Mouse (Mus musculus): ENCODE results near the gene Psors1c2. TPM values are rescaled to one million over a fixed set of nuclear protein-coding genes. Genes with fewer than 3 reads are reported as not detected.
A peak's percentile ranks its signal among the peaks of the same experiment; 100 is the strongest.

Psors1c2 gene
- polyA plus RNA-seq, 1 experiment from 2014 or later: 0.22 TPM

DNA sequence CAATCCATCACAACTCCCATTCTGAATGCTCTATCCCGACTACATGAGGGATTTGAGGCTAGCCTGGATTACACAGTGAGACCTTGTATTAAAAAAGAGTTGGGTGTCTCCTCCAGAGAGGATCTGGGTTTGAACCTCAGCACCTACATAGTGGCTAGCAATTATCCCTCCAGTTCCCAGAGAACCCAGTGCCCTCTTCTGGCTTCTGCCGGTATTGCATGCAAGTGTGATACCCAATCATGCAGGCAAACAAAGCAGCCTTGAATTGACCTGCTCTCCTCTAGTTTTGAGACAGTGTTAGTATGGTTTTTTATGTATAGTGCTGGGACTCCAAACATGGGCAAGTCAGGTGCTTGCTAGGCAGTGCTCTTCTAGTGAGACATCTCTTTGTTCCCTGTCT, 19.1 kb upstream of the Psors1c2 start:
- H3K4me1 ChIP-seq (ENCODE audit: control insufficient read depth, insufficient read depth, low read length): peaks cover 23% of the 10 kb centered on the region
- no peaks in the 10 kb centered on the region for H3K9me3 ChIP-seq (ENCODE audit: control insufficient read depth, low read length)
- peak; percentile 97 for DNase-seq (ENCODE audit: low spot score, missing footprints)
- H3K27me3 ChIP-seq (ENCODE audit: control insufficient read depth, insufficient read depth, low read length): no peaks in the 10 kb centered on the region
- H3K36me3 ChIP-seq (ENCODE audit: control insufficient read depth, insufficient read depth, low read length): no peaks in the 10 kb centered on the region
- no peak overlapping the region for H3K27ac ChIP-seq (ENCODE audit: low read depth, low read length)
- no peak overlapping the region for H3K4me2 ChIP-seq
- no peak for ATAC-seq (ENCODE audit: low FRiP score)
- H3K4me3 ChIP-seq (ENCODE audit: low read depth, low read length): no peak overlapping the region
- 11% methylated on average over 2 of the region's 2 CpGs for WGBS
- H3K9ac ChIP-seq (ENCODE audit: low read length): no peak overlapping the region

DNA sequence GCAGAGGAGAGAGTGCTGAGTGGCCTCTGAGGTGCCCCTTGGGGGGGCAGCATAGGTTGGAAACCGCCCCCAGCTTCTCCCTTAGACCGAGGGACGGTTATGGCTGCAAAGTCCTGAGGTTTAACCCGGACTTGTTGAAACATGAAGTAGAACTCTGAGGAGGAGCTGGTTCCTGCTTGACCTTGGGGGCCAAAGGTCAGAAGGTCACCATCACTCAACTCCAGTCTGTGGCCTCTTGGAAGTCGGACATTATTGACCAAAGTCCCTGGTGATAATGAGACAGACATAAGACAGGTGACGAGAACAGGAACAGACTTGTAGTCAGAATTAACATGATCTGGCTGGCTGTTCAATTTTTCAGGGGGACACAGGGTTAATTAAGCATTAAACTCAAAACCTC, 18.2 kb upstream of the Psors1c2 start:
- 52% methylated on average over 6 of the region's 6 CpGs for WGBS
- peaks cover 23% of the 10 kb centered on the region for H3K4me1 ChIP-seq (ENCODE audit: control insufficient read depth, insufficient read depth, low read length)
- no peaks in the 10 kb centered on the region for H3K36me3 ChIP-seq (ENCODE audit: control insufficient read depth, insufficient read depth, low read length)
- H3K4me3 ChIP-seq (ENCODE audit: low read depth, low read length): no peak overlapping the region
- H3K9ac ChIP-seq (ENCODE audit: low read length): peak overlapping the region; percentile 45
- H3K4me2 ChIP-seq: peak overlapping the region; percentile 78
- H3K27me3 ChIP-seq (ENCODE audit: control insufficient read depth, insufficient read depth, low read length): no peaks in the 10 kb centered on the region
- H3K27ac ChIP-seq (ENCODE audit: low read depth, low read length): no peak overlapping the region
- H3K9me3 ChIP-seq (ENCODE audit: control insufficient read depth, low read length): no peaks in the 10 kb centered on the region
- ATAC-seq (ENCODE audit: low FRiP score): no peak
- DNase-seq (ENCODE audit: low spot score, missing footprints): peak; percentile 80

DNA sequence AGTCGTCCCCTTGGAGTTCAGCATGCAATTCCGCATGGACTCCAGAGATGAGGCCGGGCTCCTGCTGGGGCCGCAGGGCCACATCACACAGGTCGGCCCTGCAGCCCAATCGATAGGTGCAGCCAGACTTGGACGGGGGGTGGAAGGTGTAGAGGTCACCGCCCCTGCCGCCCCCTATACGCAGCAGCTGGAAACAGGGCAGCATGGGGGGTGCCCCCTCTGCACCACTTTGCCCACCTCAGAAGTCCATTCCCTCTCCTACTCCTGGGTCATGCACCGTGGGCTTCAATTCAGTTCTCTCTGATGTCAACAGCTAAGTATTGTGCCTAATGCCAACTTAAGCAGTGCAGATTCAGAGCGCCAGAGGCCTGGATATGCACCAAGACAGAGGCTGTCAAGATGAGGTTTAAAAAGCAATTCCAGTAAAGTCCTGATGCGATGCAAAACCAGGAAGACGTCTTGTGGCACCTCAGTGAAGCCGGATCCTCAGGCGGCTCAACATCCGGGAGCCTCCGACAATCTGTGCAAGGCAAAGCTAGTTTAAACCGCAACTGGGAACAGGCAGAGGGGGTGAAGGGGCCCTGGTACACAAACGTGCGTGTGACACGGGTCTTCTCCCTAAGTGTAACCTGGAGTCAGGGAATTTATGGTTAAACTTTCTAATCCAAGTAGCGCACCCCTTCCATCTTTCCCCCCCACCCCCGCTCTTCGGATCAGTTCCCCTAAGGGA, 16.9 kb upstream of the Psors1c2 start:
- Histone ChIP-seq H3K27ac (ENCODE audit: low read depth, low read length) (no peak overlapping the region), H3K36me3 (ENCODE audit: control insufficient read depth, insufficient read depth, low read length) (no peaks in the 10 kb centered on the region), H3K4me1 (ENCODE audit: control insufficient read depth, insufficient read depth, low read length) (peaks cover 23% of the 10 kb centered on the region), H3K9me3 (ENCODE audit: control insufficient read depth, low read length) (no peaks in the 10 kb centered on the region), H3K9ac (ENCODE audit: low read length) (peak overlapping the region; percentile 65), H3K27me3 (ENCODE audit: control insufficient read depth, insufficient read depth, low read length) (no peaks in the 10 kb centered on the region), H3K4me2 (peak overlapping the region; percentile 78), H3K4me3 (ENCODE audit: low read depth, low read length) (peak overlapping the region; percentile 54)
- DNase-seq (ENCODE audit: low spot score, missing footprints) (peak; percentile 83), ATAC-seq (ENCODE audit: low FRiP score) (peak; percentile 36; the same call in 1 of the 2 replicates)
- WGBS: 6% methylated on average over 25 of the region's 25 CpGs

DNA sequence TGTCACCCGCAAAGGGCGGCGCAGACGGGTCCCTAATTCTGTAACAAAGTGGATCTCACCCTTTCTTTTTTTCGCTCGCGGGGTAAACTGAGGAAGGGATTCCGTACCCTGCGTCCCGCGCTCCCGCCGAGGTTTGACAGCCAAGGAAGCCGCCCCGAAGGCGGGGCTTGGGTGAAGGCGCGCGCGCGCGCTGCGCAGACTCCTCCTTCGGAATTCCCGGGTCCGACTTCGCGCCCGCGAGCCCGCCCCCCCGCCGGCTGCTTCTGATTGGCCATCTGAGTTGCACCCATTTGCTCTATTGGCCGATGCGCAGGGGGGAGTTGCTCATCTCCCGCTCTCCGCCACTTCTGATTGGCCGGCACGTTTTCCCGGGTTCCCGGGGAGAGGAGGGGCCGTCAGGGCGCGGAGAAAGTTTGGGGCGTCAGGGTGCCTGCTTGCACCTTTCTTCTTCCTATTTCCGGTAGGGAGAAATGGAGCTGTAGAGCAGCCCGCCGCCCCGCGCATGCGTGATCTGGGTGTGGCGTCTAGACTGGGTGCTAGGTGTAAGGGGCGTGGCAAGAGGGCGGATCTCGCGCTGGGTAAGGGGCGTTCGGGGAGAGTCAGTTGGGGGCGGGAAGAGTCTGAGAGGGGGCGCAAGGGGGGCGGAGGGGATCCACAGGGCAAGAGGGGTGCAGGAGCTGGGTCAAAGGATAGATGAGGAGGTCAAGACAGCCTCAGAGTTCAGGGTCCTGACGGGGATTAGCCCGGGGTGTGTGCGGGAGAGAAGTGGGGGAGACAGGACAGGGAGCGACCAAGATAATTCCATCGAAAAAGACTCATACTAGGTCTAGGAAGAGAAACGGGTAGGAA, 16.1 kb upstream of the Psors1c2 start, which contains the start of the genes Tcf19 and Cchcr1:
Gene Tcf19, minus strand, starts transcription at position 173 of the 849 bp plus-strand sequence.
Gene Cchcr1, plus strand, starts transcription at position 449 of the 849 bp plus-strand sequence.
- no peaks in the 10 kb centered on the region for H3K27me3 ChIP-seq (ENCODE audit: control insufficient read depth, insufficient read depth, low read length)
- no peak within 1 kb of the TSS for H3K27ac ChIP-seq (ENCODE audit: low read depth, low read length)
- peaks cover 23% of the 10 kb centered on the region for H3K4me1 ChIP-seq (ENCODE audit: control insufficient read depth, insufficient read depth, low read length)
- peak within 1 kb of the TSS; percentile 54 for H3K4me3 ChIP-seq (ENCODE audit: low read depth, low read length)
- no peaks in the 10 kb centered on the region for H3K36me3 ChIP-seq (ENCODE audit: control insufficient read depth, insufficient read depth, low read length)
- peak within 1 kb of the TSS; percentile 78 for H3K4me2 ChIP-seq
- peak; percentile 99 for DNase-seq (ENCODE audit: low spot score, missing footprints)
- ATAC-seq (ENCODE audit: low FRiP score): peak; percentile 95
- H3K9ac ChIP-seq (ENCODE audit: low read length): peak within 1 kb of the TSS; percentile 69
- WGBS: under 1% methylated on average over 67 of the region's 67 CpGs
- H3K9me3 ChIP-seq (ENCODE audit: control insufficient read depth, low read length): no peaks in the 10 kb centered on the region

DNA sequence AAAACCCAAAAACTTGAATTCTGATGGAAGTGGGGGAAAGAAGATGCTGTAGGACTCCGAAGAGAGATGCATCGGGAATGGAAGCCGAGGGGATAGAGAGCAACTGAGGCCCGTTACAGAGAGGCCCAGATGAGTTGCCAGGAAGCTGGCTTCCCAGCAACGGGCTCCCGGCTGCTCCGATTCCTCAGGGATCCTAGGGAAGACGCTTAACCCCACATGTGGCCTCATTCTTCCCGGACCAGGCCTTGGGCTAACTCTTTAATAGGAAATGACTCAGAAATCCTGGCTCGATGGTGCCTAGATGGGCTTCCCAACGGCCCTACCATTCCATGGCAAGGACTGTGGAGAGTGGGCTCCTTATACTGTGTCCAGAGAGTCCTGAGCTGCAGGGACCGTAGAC, 15.5 kb upstream of the Psors1c2 start:
- 12% methylated on average over 12 of the region's 12 CpGs for WGBS
- Histone ChIP-seq H3K27ac (ENCODE audit: low read depth, low read length) (no peak overlapping the region), H3K9me3 (ENCODE audit: control insufficient read depth, low read length) (no peaks in the 10 kb centered on the region), H3K27me3 (ENCODE audit: control insufficient read depth, insufficient read depth, low read length) (no peaks in the 10 kb centered on the region), H3K9ac (ENCODE audit: low read length) (peak overlapping the region; percentile 69), H3K36me3 (ENCODE audit: control insufficient read depth, insufficient read depth, low read length) (0 out of 2 replicates have a peak, but pooled peaks cover 2% of the 10 kb centered on the region), H3K4me3 (ENCODE audit: low read depth, low read length) (peak overlapping the region; percentile 54), H3K4me1 (ENCODE audit: control insufficient read depth, insufficient read depth, low read length) (peaks cover 23% of the 10 kb centered on the region), H3K4me2 (peak overlapping the region; percentile 78)
- DNase-seq (ENCODE audit: low spot score, missing footprints) (no peak), ATAC-seq (ENCODE audit: low FRiP score) (no peak)

DNA sequence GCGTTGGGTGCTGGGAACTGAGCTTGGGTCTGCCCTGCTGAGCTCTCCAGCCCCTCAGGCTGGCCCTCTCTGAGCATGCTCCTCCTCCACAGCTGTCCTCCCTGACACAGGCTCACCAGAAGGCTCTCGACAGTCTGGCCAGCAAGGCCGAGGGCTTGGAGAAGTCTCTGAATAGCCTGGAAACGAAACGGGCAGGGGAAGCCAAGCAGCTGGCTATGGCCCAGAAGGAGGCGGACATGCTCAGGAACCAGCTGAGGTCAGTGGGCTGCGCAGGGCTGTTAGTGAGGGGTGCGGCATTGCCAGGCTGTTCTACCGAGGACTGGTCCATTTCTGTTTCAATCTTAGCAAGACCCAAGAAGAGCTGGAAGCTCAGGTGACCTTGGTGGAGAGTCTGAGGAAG, 8.6 kb upstream of the Psors1c2 start:
- Histone ChIP-seq H3K4me2 (no peak overlapping the region), H3K4me3 (ENCODE audit: low read depth, low read length) (no peak overlapping the region), H3K27ac (ENCODE audit: low read depth, low read length) (no peak overlapping the region), H3K36me3 (ENCODE audit: control insufficient read depth, insufficient read depth, low read length) (peaks cover 8% of the 10 kb centered on the region; the same call in 1 of the 2 replicates), H3K9ac (ENCODE audit: low read length) (no peak overlapping the region), H3K4me1 (ENCODE audit: control insufficient read depth, insufficient read depth, low read length) (no peaks in the 10 kb centered on the region), H3K9me3 (ENCODE audit: control insufficient read depth, low read length) (no peaks in the 10 kb centered on the region), H3K27me3 (ENCODE audit: control insufficient read depth, insufficient read depth, low read length) (no peaks in the 10 kb centered on the region)
- WGBS: 89% methylated on average over 9 of the region's 9 CpGs
- ATAC-seq (ENCODE audit: low FRiP score): no peak
- peak; percentile 49 for DNase-seq (ENCODE audit: low spot score, missing footprints)

DNA sequence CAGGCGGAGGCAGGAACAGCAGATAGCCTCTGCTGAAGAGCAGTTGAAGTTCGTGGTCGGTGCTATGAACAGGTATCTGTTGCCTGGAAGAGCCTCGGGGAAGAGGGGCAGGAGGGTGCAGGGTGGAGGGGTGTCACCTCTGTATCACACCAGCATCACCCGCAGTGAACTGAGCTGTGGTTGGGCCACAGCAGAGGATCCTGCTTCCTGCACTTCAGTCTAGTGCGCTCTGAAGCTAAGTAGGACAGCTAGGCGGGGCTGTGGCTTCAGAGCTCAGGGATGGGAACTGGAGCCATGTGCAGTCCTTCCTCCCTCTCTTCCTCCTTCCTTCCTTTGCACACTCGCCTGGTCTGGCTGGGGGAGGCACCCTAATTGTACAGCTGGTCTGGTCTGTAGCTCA, 6.4 kb upstream of the Psors1c2 start:
- Histone ChIP-seq H3K4me2 (no peak overlapping the region), H3K4me1 (ENCODE audit: control insufficient read depth, insufficient read depth, low read length) (no peaks in the 10 kb centered on the region), H3K27me3 (ENCODE audit: control insufficient read depth, insufficient read depth, low read length) (no peaks in the 10 kb centered on the region), H3K27ac (ENCODE audit: low read depth, low read length) (no peak overlapping the region), H3K9ac (ENCODE audit: low read length) (no peak overlapping the region), H3K36me3 (ENCODE audit: control insufficient read depth, insufficient read depth, low read length) (peaks cover 8% of the 10 kb centered on the region; the same call in 1 of the 2 replicates), H3K4me3 (ENCODE audit: low read depth, low read length) (no peak overlapping the region), H3K9me3 (ENCODE audit: control insufficient read depth, low read length) (no peaks in the 10 kb centered on the region)
- ATAC-seq (ENCODE audit: low FRiP score) (no peak), DNase-seq (ENCODE audit: low spot score, missing footprints) (peak; percentile 60)
- 81% methylated on average over 8 of the region's 8 CpGs for WGBS

DNA sequence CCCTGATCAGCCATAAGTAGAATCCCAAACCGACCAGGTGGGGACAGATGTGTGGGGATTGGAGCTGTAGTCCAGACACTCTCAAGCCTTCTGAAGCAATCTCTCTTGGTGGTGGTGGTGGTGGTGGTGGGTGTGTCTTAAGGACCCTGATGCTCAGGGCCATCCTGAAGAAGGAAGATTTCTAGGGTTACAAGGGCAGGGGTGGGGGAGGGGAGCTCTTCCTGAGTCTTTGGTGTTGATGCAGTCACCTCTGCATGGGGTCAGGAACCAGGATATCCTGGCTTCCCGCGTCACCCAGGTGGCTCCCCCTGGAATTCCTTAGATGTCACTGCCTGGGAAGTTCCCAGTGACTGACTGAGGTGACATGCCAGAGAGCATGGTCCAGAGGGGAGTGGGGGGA, 641 bp upstream of the Psors1c2 start:
- H3K27ac ChIP-seq (ENCODE audit: low read depth, low read length): no peak overlapping the region
- ATAC-seq (ENCODE audit: low FRiP score) (no peak), DNase-seq (ENCODE audit: low spot score, missing footprints) (peak; percentile 84)
- no peaks in the 10 kb centered on the region for H3K27me3 ChIP-seq (ENCODE audit: control insufficient read depth, insufficient read depth, low read length)
- 14% methylated on average over 3 of the region's 3 CpGs for WGBS
- no peaks in the 10 kb centered on the region for H3K4me1 ChIP-seq (ENCODE audit: control insufficient read depth, insufficient read depth, low read length)
- no peaks in the 10 kb centered on the region for H3K9me3 ChIP-seq (ENCODE audit: control insufficient read depth, low read length)
- H3K9ac ChIP-seq (ENCODE audit: low read length): no peak overlapping the region
- peaks cover 4% of the 10 kb centered on the region; the same call in 1 of the 2 replicates for H3K36me3 ChIP-seq (ENCODE audit: control insufficient read depth, insufficient read depth, low read length)
- H3K4me2 ChIP-seq: no peak overlapping the region
- H3K4me3 ChIP-seq (ENCODE audit: low read depth, low read length): no peak overlapping the region

DNA sequence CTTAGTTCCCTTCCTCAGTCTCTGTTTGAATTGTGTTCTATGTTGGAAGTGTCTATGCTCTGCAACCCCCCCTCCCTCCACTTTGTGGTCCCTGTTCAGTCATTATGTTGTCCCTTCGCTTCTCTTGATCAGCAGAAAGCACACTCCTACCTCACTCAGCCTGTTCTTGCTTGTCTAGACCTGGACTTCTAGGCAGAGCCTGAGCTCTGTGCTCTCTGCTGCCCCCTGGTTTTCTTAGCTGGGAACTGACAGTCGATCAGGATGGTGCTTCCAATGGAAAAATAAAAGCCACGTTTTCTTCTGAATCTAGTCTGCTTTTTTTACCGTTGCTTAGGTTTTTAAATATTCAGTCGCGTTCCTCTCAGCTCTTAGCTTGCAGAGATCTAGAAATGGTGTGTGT, 1.3 kb downstream of the Psors1c2 start:
- ATAC-seq (ENCODE audit: low FRiP score): peak; percentile 66; the same call in 1 of the 2 replicates
- Histone ChIP-seq H3K9ac (ENCODE audit: low read length) (no peak overlapping the region), H3K36me3 (ENCODE audit: control insufficient read depth, insufficient read depth, low read length) (no peaks in the 10 kb centered on the region), H3K27me3 (ENCODE audit: control insufficient read depth, insufficient read depth, low read length) (no peaks in the 10 kb centered on the region), H3K9me3 (ENCODE audit: control insufficient read depth, low read length) (no peaks in the 10 kb centered on the region), H3K27ac (ENCODE audit: low read depth, low read length) (no peak overlapping the region), H3K4me2 (no peak overlapping the region), H3K4me1 (ENCODE audit: control insufficient read depth, insufficient read depth, low read length) (no peaks in the 10 kb centered on the region), H3K4me3 (ENCODE audit: low read depth, low read length) (no peak overlapping the region)
- WGBS: 20% methylated on average over 6 of the region's 6 CpGs
- peak; percentile 96 for DNase-seq (ENCODE audit: low spot score, missing footprints)
